Mouse (Mus musculus) MEL (cell line): Measurements from ENCODE around the gene Dram1. TPM values are rescaled to one million over a fixed set of nuclear protein-coding genes. Genes with fewer than 3 reads are reported as not detected.

Source experiments
- DNase-seq: peaks from one replicate; pipeline ENCODE4 v3.0.0; 2011; ENCODE audit warnings: low read depth, low spot score
- H3K27ac ChIP-seq: 2 replicates; pipeline ENCODE4 v1.5.1; 2012; ENCODE audit warnings: low read depth, mild to moderate bottlenecking, control low read depth, low read length, moderate library complexity; ENCODE audit not compliant: control insufficient read depth
- H3K27me3 ChIP-seq, 2 experiments: fragments of 150-350 bp in 1 of 2; sonication (generic) in 1 of 2; 2 replicates each; pipeline ENCODE4 v1.6.1; 2012; ENCODE audit warnings: low read length in 2 of 2, mild to moderate bottlenecking in 2 of 2, improper control_type of control experiment in 1 of 2, moderate library complexity in 1 of 2; ENCODE audit not compliant: insufficient read depth in 2 of 2, control insufficient read depth in 1 of 2
- H3K36me3 ChIP-seq, 2 experiments: 2 replicates each; pipeline ENCODE4 v1.6.1; 2012 to 2014; ENCODE audit warnings: low read length in 2 of 2, improper control_type of control experiment in 1 of 2, inconsistent platforms in 1 of 2, mild to moderate bottlenecking in 1 of 2; ENCODE audit not compliant: insufficient read depth in 2 of 2, control insufficient read depth in 1 of 2
- H3K4me1 ChIP-seq, 2 experiments: fragments of 150-350 bp in 1 of 2; sonication (generic) in 1 of 2; 2 replicates each; pipeline ENCODE4 v1.6.1; 2012; ENCODE audit warnings: low read length in 2 of 2, improper control_type of control experiment in 1 of 2, mild to moderate bottlenecking in 1 of 2; ENCODE audit not compliant: insufficient read depth in 2 of 2, control insufficient read depth in 1 of 2
- H3K4me3 ChIP-seq, 2 experiments: fragments of 150-350 bp in 1 of 2; sonication (generic) in 1 of 2; 2 replicates each; pipeline ENCODE4 v1.5.1; 2012; ENCODE audit warnings: low read depth in 2 of 2, low read length in 2 of 2, mild to moderate bottlenecking in 2 of 2, moderate library complexity in 2 of 2, control low read depth in 1 of 2, improper control_type of control experiment in 1 of 2; ENCODE audit not compliant: control insufficient read depth in 1 of 2, insufficient read depth in 1 of 2
- H3K79me2 ChIP-seq: 2 replicates; pipeline ENCODE4 v1.6.1; 2012; ENCODE audit warnings: mild to moderate bottlenecking, low read length, moderate library complexity; ENCODE audit not compliant: control insufficient read depth, poor library complexity, insufficient read depth
- H3K9ac ChIP-seq: 2 replicates; pipeline ENCODE4 v1.6.1; 2012; ENCODE audit warnings: low read depth, mild to moderate bottlenecking, control low read depth, low read length, moderate library complexity; ENCODE audit not compliant: control insufficient read depth, poor library complexity, severe bottlenecking
- H3K9me3 ChIP-seq: fragments of 150-350 bp; sonication (generic); replicated peaks from 2 replicates; pipeline ENCODE4 v1.6.1; 2012; ENCODE audit warnings: mild to moderate bottlenecking, low read length, improper control_type of control experiment, moderate library complexity; ENCODE audit not compliant: insufficient read depth
- MEF2A ChIP-seq: IDR thresholded peaks from 2 replicates; pipeline ENCODE4 v1.6.1; 2014; ENCODE audit warnings: low read depth, mild to moderate bottlenecking, inconsistent platforms, low read length, improper control_type of control experiment; ENCODE audit not compliant: poor library complexity, insufficient replicate concordance, severe bottlenecking; ENCODE audit errors: extremely low read depth
- NELFE ChIP-seq: IDR thresholded peaks from 2 replicates; pipeline ENCODE4 v1.6.1; 2011; ENCODE audit warnings: low read depth, low read length, improper control_type of control experiment
- POLR2A ChIP-seq, 2 experiments: IDR thresholded peaks; 2 replicates each; pipeline ENCODE4 v1.6.1; 2011 to 2012; ENCODE audit warnings: low read length in 2 of 2, mild to moderate bottlenecking in 2 of 2, control low read depth in 1 of 2, improper control_type of control experiment in 1 of 2, low read depth in 1 of 2, moderate library complexity in 1 of 2; ENCODE audit not compliant: control insufficient read depth in 1 of 2, insufficient read depth in 1 of 2, poor library complexity in 1 of 2
- RCOR1 ChIP-seq: IDR thresholded peaks from 2 replicates; pipeline ENCODE4 v1.6.1; 2012; ENCODE audit warnings: low read depth, mild to moderate bottlenecking, inconsistent platforms, low read length, improper control_type of control experiment
- USF2 ChIP-seq, 2 experiments: IDR thresholded peaks; 2 replicates each; pipeline ENCODE4 v1.6.1; 2011 to 2012; ENCODE audit warnings: improper control_type of control experiment in 2 of 2, low read length in 2 of 2, borderline replicate concordance in 1 of 2, inconsistent platforms in 1 of 2, low read depth in 1 of 2, mild to moderate bottlenecking in 1 of 2; ENCODE audit not compliant: insufficient read depth in 1 of 2
- ZC3H11A ChIP-seq: IDR thresholded peaks from 2 replicates; pipeline ENCODE4 v1.6.1; 2012; ENCODE audit warnings: low read depth, mild to moderate bottlenecking, inconsistent platforms, low read length, improper control_type of control experiment
- ZMIZ1 ChIP-seq: IDR thresholded peaks from 2 replicates; pipeline ENCODE4 v1.6.1; 2012; ENCODE audit warnings: low read depth, mild to moderate bottlenecking, inconsistent platforms, low read length, improper control_type of control experiment, moderate library complexity
- polyA plus RNA-seq, 2 experiments: library from polyadenylated mRNA; stranded (reverse) in 1 of 2; unstranded in 1 of 2; fragments of >175 nt in 1 of 2; fragments of >200 nt in 1 of 2; gene quantifications; 2 replicates each; pipeline versions ENCODE4 v1.2.1 to v1.2.4; 2012; ENCODE audit warnings: low replicate concordance in 2 of 2, low read depth in 1 of 2; ENCODE audit not compliant: insufficient read length in 2 of 2, insufficient read depth in 1 of 2, missing spikeins in 1 of 2
- total RNA-seq: library from RNA; depleted of rRNA; stranded (reverse); fragments of 300-350 nt; gene quantifications from 2 replicates; pipeline ENCODE4 v1.2.3, GENCODE M21; 2012; rRNA removed

Dram1 gene
- total and polyA plus RNA-seq, 3 experiments = 0.17 TPM; not detected in 2

GRCm38 (mm10) chr10:88274045-88274444 lies 104.8 kb downstream of the Dram1 start:
- Histone ChIP-seq H3K79me2 (no peaks in the 10 kb centered on the region), H3K27me3 (no peaks in the 10 kb centered on the region; a peak in 1 of 4 replicates), H3K4me3 (no peak overlapping the region), H3K9me3 (no peaks in the 10 kb centered on the region)
- DNase-seq = no peak
- TF ChIP-seq POLR2A (IDR thresholded peaks at IDR 0.05; ENCODE audit: control insufficient read depth in 1 of 2, insufficient read depth in 1 of 2, low read depth in 1 of 2, low read length in 2 of 2, poor library complexity in 1 of 2) (no peak), USF2 (IDR thresholded peaks at IDR 0.05; ENCODE audit: borderline replicate concordance in 1 of 2, insufficient read depth in 1 of 2, low read depth in 1 of 2, low read length in 2 of 2) (no peak), MEF2A (no peak), NELFE (no peak), ZMIZ1 (no peak), ZC3H11A (no peak), RCOR1 (no peak)
- TF ChIP-seq, all 39 proteins: peak for 0
- Histone ChIP-seq H3K36me3 (no peaks in the 10 kb centered on the region), H3K4me1 (no peaks in the 10 kb centered on the region), H3K27ac (no peak overlapping the region), H3K9ac (no peak overlapping the region)

Other genes starting within 250 kb of the Dram1 start
- gene Parpbp, start 232.1 kb downstream of the Dram1 start, total RNA-seq = 17.6 and 19.0 TPM in 2 replicates
- gene Parpbp, start 232.1 kb downstream of the Dram1 start, polyA plus RNA-seq = 10 to 100 TPM in 1 of 2 experiments, not detected in 1; 14.6 TPM
- 109 and 118 TPM in 2 replicates for gene Nup37, start 232.1 kb downstream of the Dram1 start, total RNA-seq
- 100 to 1,000 TPM in 1 of 2 experiments, 10 to 100 TPM in 1; 85.4 to 193 TPM for gene Nup37, start 232.1 kb downstream of the Dram1 start, polyA plus RNA-seq
- gene Washc3, start 178.0 kb downstream of the Dram1 start, total RNA-seq = 35.5 and 40.2 TPM in 2 replicates
- gene Washc3, start 178.0 kb downstream of the Dram1 start, polyA plus RNA-seq = 10 to 100 TPM in 1 of 2 experiments, not detected in 1; 41.4 TPM
- 14.2 and 15.1 TPM in 2 replicates for gene Gnptab, start 52 bp upstream of the Dram1 start, total RNA-seq
- gene Gnptab, start 52 bp upstream of the Dram1 start, polyA plus RNA-seq = 10 to 100 TPM in 1 of 2 experiments, not detected in 1; 24.1 TPM
- gene Sycp3, start 80.5 kb upstream of the Dram1 start, total RNA-seq = not detected in 2 replicates
- gene Sycp3, start 80.5 kb upstream of the Dram1 start, polyA plus RNA-seq = not detected
- gene Chpt1, start 125.0 kb upstream of the Dram1 start, total RNA-seq = 9.6 and 11.6 TPM in 2 replicates
- gene Chpt1, start 125.0 kb upstream of the Dram1 start, polyA plus RNA-seq = 10 to 100 TPM in 1 of 2 experiments, not detected in 1; 19.0 TPM
- gene Mybpc1, start 226.1 kb upstream of the Dram1 start, total RNA-seq = not detected in 2 replicates
- gene Mybpc1, start 226.1 kb upstream of the Dram1 start, polyA plus RNA-seq = not detected